Mouse (Mus musculus) leukemia stem cell, adult 10-12 weeks (primary cell): Measurements from ENCODE around the gene Cap1. TPM values are rescaled to one million over a fixed set of nuclear protein-coding genes. Genes with fewer than 3 reads are reported as not detected.

Experiments
- polyA plus RNA-seq: library from polyadenylated mRNA; stranded (reverse); fragments of >175 nt; gene quantifications from 2 replicates; pipeline ENCODE4 v1.2.3, GENCODE M21; 2012; ENCODE audit warnings: low replicate concordance

The Cap1 gene
- polyA plus RNA-seq = 21.9 and 26.0 TPM in 2 replicates

GRCm38 (mm10) chr4:122885768-122886578, at the start of gene Cap1:
Cap1 (minus strand) TSS chr4:122886056.

DNA sequence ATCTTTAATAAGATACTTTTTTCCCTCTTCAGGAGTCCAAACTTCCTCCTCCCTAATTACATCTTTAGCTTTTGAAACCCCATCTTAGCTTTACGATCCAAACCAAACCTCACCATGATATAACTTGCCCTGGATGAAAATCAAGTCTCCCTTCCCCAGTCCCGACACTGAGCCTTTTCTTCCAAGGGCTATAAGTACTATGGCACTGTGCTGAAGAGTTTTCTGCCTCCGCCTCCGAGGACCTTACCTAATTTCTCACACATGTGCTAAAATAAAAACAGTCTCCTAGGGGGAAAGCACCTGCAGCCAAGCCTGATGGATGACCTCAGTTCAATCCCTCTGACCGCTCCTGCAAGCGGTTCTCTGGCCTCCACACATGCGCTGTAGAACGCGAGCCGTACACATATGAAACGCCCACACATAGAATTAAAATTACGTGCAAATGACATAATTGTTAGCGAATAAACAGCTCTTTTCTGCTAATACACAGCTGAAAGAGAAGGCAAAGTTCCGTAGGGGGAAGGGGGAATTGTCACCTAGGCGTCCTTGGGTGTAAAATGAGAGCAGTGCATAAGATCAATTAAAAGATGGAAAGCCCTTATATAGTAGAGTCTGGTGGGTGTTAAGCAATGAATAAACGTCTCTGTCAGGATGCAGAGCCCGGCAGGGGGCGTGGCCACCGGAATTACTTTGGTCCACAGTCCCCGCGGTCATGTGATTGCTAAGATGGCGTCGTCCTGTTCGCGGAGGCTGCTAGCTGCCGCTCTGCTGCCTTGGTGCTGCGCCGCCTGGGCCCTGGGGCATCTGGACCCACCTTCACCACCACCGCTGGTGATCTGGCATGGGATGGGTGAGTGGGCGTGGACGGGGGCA, 50.1 kb downstream of the Cap1 start, which contains the start of gene Ppt1:
Ppt1 (plus strand) TSS at position 713 of the 873 bp plus-strand sequence.

Other genes starting within 250 kb of the Cap1 start
- gene 9530002B09Rik, start 196.8 kb downstream of the Cap1 start, polyA plus RNA-seq = not detected in 2 replicates
- gene Ppt1, start 49.8 kb downstream of the Cap1 start, polyA plus RNA-seq = 2.8 and 4.1 TPM in 2 replicates
- gene Mfsd2a, start 75.1 kb upstream of the Cap1 start, polyA plus RNA-seq = 0.18 TPM in 1 of 2 replicates, not detected in the other
- 1.2 and 2.0 TPM in 2 replicates for gene Mycl, start 109.6 kb upstream of the Cap1 start, polyA plus RNA-seq
- gene Trit1, start 130.5 kb upstream of the Cap1 start, polyA plus RNA-seq = 0.26 and 1.1 TPM in 2 replicates
- 0.34 TPM in 1 of 2 replicates, not detected in the other for gene Bmp8b, start 219.1 kb upstream of the Cap1 start, polyA plus RNA-seq
- 0.10 TPM in 1 of 2 replicates, not detected in the other for gene Oxct2b, start 230.2 kb upstream of the Cap1 start, polyA plus RNA-seq